In the genomic region with DNA sequence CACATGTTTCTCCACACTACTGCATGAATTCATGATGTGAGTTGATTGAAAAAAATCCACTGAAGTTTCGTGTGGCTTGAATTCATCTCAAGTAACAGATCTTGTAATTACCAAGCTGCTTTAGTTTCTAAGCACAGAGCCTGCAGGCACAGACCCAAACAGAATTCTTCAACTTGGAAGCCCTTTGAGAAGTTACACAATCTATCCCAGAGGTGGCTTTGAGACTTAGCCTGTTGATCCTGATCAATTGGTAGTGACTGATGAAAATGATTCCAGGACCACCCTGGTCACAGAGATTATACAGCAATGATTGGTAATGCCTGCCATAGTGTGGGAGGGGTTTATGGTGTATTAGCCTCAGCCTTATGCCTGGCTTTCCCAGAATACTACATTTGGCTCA, we compare ENCODE assay signal across 21 mouse cellular contexts.
A peak's percentile ranks its signal among the peaks of the same experiment; 100 is the strongest.
DNase-seq lines count a peak whose midpoint lies in the region; ATAC-seq and TF ChIP-seq lines count a peak whose summit lies in the region.
"Had no signal": no experiment of that assay in that cellular context is flagged by ENCODE, and none has a peak within 500 bp of the region (broad histone marks: within the 10 kb centered on the region; RNA-seq: fewer than 3 reads in every experiment).

No protein-coding gene starts in this region.

- no peak overlapping the region for H3K4me2 ChIP-seq in lung, postnatal 0 days (replicated peaks; ENCODE audit: low read depth, low read length)
- no peak overlapping the region for H3K4me2 ChIP-seq in liver, embryonic 11.5 days
- H3K4me2 ChIP-seq: embryonic facial prominence, embryonic 12.5 days; forebrain, embryonic 15.5 days; hindbrain, embryonic 15.5 days had no signal

- no peak for ATAC-seq in lung, postnatal 0 days
- ATAC-seq in liver, embryonic 11.5 days (replicated peaks; ENCODE audit: low FRiP score): no peak
- ATAC-seq: forebrain, embryonic 15.5 days; liver, postnatal 0 days had no signal

- 63% methylated on average over 1 of the region's 1 CpGs for WGBS in lung, postnatal 0 days
- WGBS in liver, embryonic 11.5 days: 66% methylated on average over 1 of the region's 1 CpGs

- no peak overlapping the region for H3K4me3 ChIP-seq in lung, postnatal 0 days (ENCODE audit: low read depth, low read length)
- no peak overlapping the region for H3K4me3 ChIP-seq in liver, embryonic 11.5 days (ENCODE audit: low read depth, low read length)
- H3K4me3 ChIP-seq: embryonic facial prominence, embryonic 12.5 days; erythroblast, embryonic 14.5 days; forebrain, embryonic 15.5 days; heart, embryonic 10.5 days; hindbrain, embryonic 15.5 days had no signal

- no peak for TF ChIP-seq CTCF in lung, postnatal 0 days (IDR thresholded peaks at IDR 0.05)

- no peaks in the 10 kb centered on the region for H3K36me3 ChIP-seq in lung, postnatal 0 days (ENCODE audit: insufficient read depth, low read length)
- H3K36me3 ChIP-seq in liver, embryonic 11.5 days (ENCODE audit: control insufficient read depth, insufficient read depth, low read length): no peaks in the 10 kb centered on the region
- H3K36me3 ChIP-seq: embryonic facial prominence, embryonic 12.5 days; forebrain, embryonic 15.5 days; heart, embryonic 10.5 days; hindbrain, embryonic 15.5 days had no signal

- no peak overlapping the region for H3K27ac ChIP-seq in lung, postnatal 0 days (ENCODE audit: low read length)
- H3K27ac ChIP-seq in liver, embryonic 11.5 days (ENCODE audit: low read depth, low read length): no peak overlapping the region
- H3K27ac ChIP-seq: embryonic facial prominence, embryonic 12.5 days; forebrain, embryonic 15.5 days; heart, embryonic 10.5 days; hindbrain, embryonic 15.5 days had no signal

- TF ChIP-seq EP300 in lung, postnatal 0 days (IDR thresholded peaks at IDR 0.05): no peak

- H3K4me1 ChIP-seq in lung, postnatal 0 days (ENCODE audit: insufficient read depth, low read depth, low read length): no peaks in the 10 kb centered on the region
- no peaks in the 10 kb centered on the region for H3K4me1 ChIP-seq in liver, embryonic 11.5 days (replicated peaks; ENCODE audit: control insufficient read depth, insufficient read depth, low read length)
- H3K4me1 ChIP-seq: embryonic facial prominence, embryonic 12.5 days; forebrain, embryonic 15.5 days; heart, embryonic 10.5 days; hindbrain, embryonic 15.5 days had no signal

- peak; percentile 6 for DNase-seq in adrenal gland, postnatal 14 days
- DNase-seq in adrenal gland, postnatal 36 days: no peak
- DNase-seq in heart, adult 11 months: peak; percentile 78
- DNase-seq in heart, adult 8-10 months (ENCODE audit: low spot score): no peak
- peak; percentile 23 for DNase-seq in lung, postnatal 0 days (ENCODE audit: low spot score)
- no peak for DNase-seq in lung, postnatal 10 days
- peak; percentile 30 for DNase-seq in lung, postnatal 36 days
- DNase-seq in liver, embryonic 11.5 days (ENCODE audit: low spot score): no peak
- DNase-seq: cerebellum, adult 11-12 months; cerebellum, postnatal 10 days; kidney, adult 2 months; kidney, postnatal 10 days; liver, postnatal 0 days; midbrain, embryonic 14.5 days; right cerebral cortex, postnatal 14 days; thymus, postnatal 25 days had no signal

- no peaks in the 10 kb centered on the region for H3K27me3 ChIP-seq in lung, postnatal 0 days (replicated peaks; ENCODE audit: insufficient read depth, low read length)
- no peaks in the 10 kb centered on the region for H3K27me3 ChIP-seq in liver, embryonic 11.5 days (replicated peaks; ENCODE audit: control insufficient read depth, insufficient read depth, low read length)
- H3K27me3 ChIP-seq: embryonic facial prominence, embryonic 12.5 days; forebrain, embryonic 15.5 days; hindbrain, embryonic 15.5 days had no signal

- no peaks in the 10 kb centered on the region for H3K9me3 ChIP-seq in lung, postnatal 0 days (ENCODE audit: low read length)
- no peaks in the 10 kb centered on the region for H3K9me3 ChIP-seq in liver, embryonic 11.5 days (ENCODE audit: control insufficient read depth, low read length)
- H3K9me3 ChIP-seq: embryonic facial prominence, embryonic 12.5 days; forebrain, embryonic 15.5 days; heart, embryonic 10.5 days; hindbrain, embryonic 15.5 days had no signal

- no peak overlapping the region for H3K9ac ChIP-seq in lung, postnatal 0 days (replicated peaks; ENCODE audit: low read depth)
- H3K9ac ChIP-seq in liver, embryonic 11.5 days (ENCODE audit: low read depth, low read length): no peak overlapping the region
- H3K9ac ChIP-seq: embryonic facial prominence, embryonic 12.5 days; forebrain, embryonic 15.5 days; hindbrain, embryonic 15.5 days; liver, postnatal 0 days had no signal

Comparison
In these comparisons a context has a peak if more than half of its experiments do, and no peak if none do; other contexts are left out.
1. DNase-seq: peak in adrenal gland, postnatal 14 days (single experiment), heart, adult 11 months (single experiment), lung, postnatal 0 days (single experiment) and lung, postnatal 36 days (single experiment); none in adrenal gland, postnatal 36 days (0 of 2), heart, adult 8-10 months (single experiment), lung, postnatal 10 days (single experiment) and liver, embryonic 11.5 days (single experiment).